In genomic region chr4:107906561-107906960, GRCm38 (mm10) we compare ENCODE assay signal across 24 mouse cellular contexts. TPM values are rescaled to one million over a fixed set of nuclear protein-coding genes. Genes with fewer than 3 reads are reported as not detected.
A peak's percentile ranks its signal among the peaks of the same experiment; 100 is the strongest.
DNase-seq lines count a peak whose midpoint lies in the region; ATAC-seq and TF ChIP-seq lines count a peak whose summit lies in the region.
"Had no signal": no experiment of that assay in that cellular context is flagged by ENCODE, and none has a peak within 500 bp of the region (broad histone marks: within the 10 kb centered on the region; RNA-seq: fewer than 3 reads in every experiment).

No protein-coding gene starts in this region.

- peaks cover 24% of the 10 kb centered on the region for H3K36me3 ChIP-seq in forebrain, embryonic 14.5 days (ENCODE audit: control insufficient read depth, insufficient read depth, low read length)
- 0 out of 2 replicates have a peak, but pooled peaks cover 5% of the 10 kb centered on the region for H3K36me3 ChIP-seq in midbrain, embryonic 11.5 days (ENCODE audit: control insufficient read depth, insufficient read depth, low read length)
- H3K36me3 ChIP-seq: forebrain, embryonic 15.5 days had no signal

- no peaks in the 10 kb centered on the region for H3K4me1 ChIP-seq in forebrain, embryonic 14.5 days (ENCODE audit: control insufficient read depth, insufficient read depth, low read length)
- no peaks in the 10 kb centered on the region for H3K4me1 ChIP-seq in midbrain, embryonic 11.5 days (ENCODE audit: control insufficient read depth, insufficient read depth, low read length)
- H3K4me1 ChIP-seq: embryonic facial prominence, embryonic 10.5 days; embryonic facial prominence, embryonic 12.5 days; forebrain, embryonic 10.5 days; forebrain, embryonic 12.5 days; forebrain, embryonic 15.5 days had no signal

- H3K4me2 ChIP-seq in forebrain, embryonic 14.5 days (ENCODE audit: low read length) = no peak overlapping the region
- no peak overlapping the region for H3K4me2 ChIP-seq in midbrain, embryonic 11.5 days
- H3K4me2 ChIP-seq: embryonic facial prominence, embryonic 12.5 days; forebrain, embryonic 12.5 days; forebrain, embryonic 15.5 days had no signal

- H3K27ac ChIP-seq in layer of hippocampus, adult 2 months = no peak overlapping the region
- H3K27ac ChIP-seq in forebrain, embryonic 14.5 days (ENCODE audit: low read depth, low read length) = no peak overlapping the region
- no peak overlapping the region for H3K27ac ChIP-seq in midbrain, embryonic 11.5 days (ENCODE audit: low read depth, low read length)
- H3K27ac ChIP-seq: embryonic facial prominence, embryonic 10.5 days; embryonic facial prominence, embryonic 12.5 days; forebrain, embryonic 10.5 days; forebrain, embryonic 12.5 days; forebrain, embryonic 15.5 days had no signal

- no peaks in the 10 kb centered on the region for H3K9me3 ChIP-seq in forebrain, embryonic 14.5 days (replicated peaks; ENCODE audit: control insufficient read depth, low read length)
- H3K9me3 ChIP-seq in midbrain, embryonic 11.5 days (ENCODE audit: control insufficient read depth, low read length) = no peaks in the 10 kb centered on the region
- H3K9me3 ChIP-seq: embryonic facial prominence, embryonic 10.5 days; embryonic facial prominence, embryonic 12.5 days; forebrain, embryonic 10.5 days; forebrain, embryonic 12.5 days; forebrain, embryonic 15.5 days; G1E had no signal

- no peak overlapping the region for H3K4me3 ChIP-seq in layer of hippocampus, adult 2 months
- H3K4me3 ChIP-seq in forebrain, embryonic 14.5 days (ENCODE audit: low read depth, low read length) = no peak overlapping the region
- no peak overlapping the region for H3K4me3 ChIP-seq in midbrain, embryonic 11.5 days (ENCODE audit: low read depth, low read length)
- H3K4me3 ChIP-seq: embryonic facial prominence, embryonic 10.5 days; embryonic facial prominence, embryonic 12.5 days; erythroblast, embryonic 14.5 days; forebrain, embryonic 10.5 days; forebrain, embryonic 12.5 days; forebrain, embryonic 15.5 days had no signal

- H3K9ac ChIP-seq in forebrain, embryonic 14.5 days (ENCODE audit: low read length) = no peak overlapping the region
- no peak overlapping the region for H3K9ac ChIP-seq in midbrain, embryonic 11.5 days (ENCODE audit: low read length)
- H3K9ac ChIP-seq: embryonic facial prominence, embryonic 12.5 days; forebrain, embryonic 12.5 days; forebrain, embryonic 15.5 days; forebrain, postnatal 0 days had no signal

- no peak for ATAC-seq in forebrain, embryonic 14.5 days
- no peak for ATAC-seq in midbrain, embryonic 11.5 days (ENCODE audit: low FRiP score)
- ATAC-seq: activated CD4-positive, CD25-positive, alpha-beta regulatory T cell, adult 4 months; forebrain, embryonic 15.5 days; forebrain, postnatal 0 days; Patski had no signal

- no peak for DNase-seq in layer of hippocampus, adult 2 months (ENCODE audit: low spot score in 2 of 2)
- DNase-seq in layer of hippocampus, adult 11-12 months (ENCODE audit: low spot score) = no peak
- DNase-seq in 416B (ENCODE audit: low read depth) (peak; percentile 55), R1 (ENCODE audit: low read depth, low spot score) (peak; percentile 53)
- no peak for DNase-seq in forebrain, embryonic 14.5 days (ENCODE audit: low spot score)
- no peak for DNase-seq in midbrain, embryonic 11.5 days (ENCODE audit: low spot score, missing footprints)
- DNase-seq: adrenal gland, adult 8-10 months; adrenal gland, postnatal 14 days; adrenal gland, postnatal 36 days; cerebellum, adult 11-12 months; cerebellum, adult 2 months; cerebellum, adult 9-10 months; cerebellum, postnatal 10 days; cerebellum, postnatal 25 days; forebrain, postnatal 0 days had no signal

- 90% methylated on average over 9 of the region's 9 CpGs for WGBS in forebrain, embryonic 14.5 days
- 94% methylated on average over 9 of the region's 9 CpGs for WGBS in midbrain, embryonic 11.5 days

- H3K27me3 ChIP-seq in forebrain, embryonic 14.5 days (replicated peaks; ENCODE audit: control insufficient read depth, insufficient read depth, low read length) = no peaks in the 10 kb centered on the region
- no peaks in the 10 kb centered on the region for H3K27me3 ChIP-seq in midbrain, embryonic 11.5 days (ENCODE audit: control insufficient read depth, insufficient read depth, low read length)
- H3K27me3 ChIP-seq: embryonic facial prominence, embryonic 12.5 days; forebrain, embryonic 12.5 days; forebrain, embryonic 15.5 days; Patski had no signal

- peak; percentile 35 for TF ChIP-seq CTCF in layer of hippocampus, adult 2 months (conservative IDR thresholded peaks at IDR 0.05)

RNA-seq across cellular contexts. Expression of gene Cpt2, which starts 16.8 kb away (rescaled TPM):
- 1 to 10 TPM; 6.6 to 8.5 TPM for total RNA-seq in layer of hippocampus, adult 2 months (2021)
- 20.3 and 21.0 TPM in 2 replicates for polyA plus RNA-seq in forebrain, embryonic 14.5 days (2014; fragmentation: Nextera tagmentation; extraction: Ambion mirVana)
- 34.2 and 35.5 TPM in 2 replicates for polyA plus RNA-seq in midbrain, embryonic 11.5 days (2014; fragmentation: Nextera tagmentation; extraction: Ambion mirVana)

RNA-seq across cellular contexts. Expression of gene 0610037L13Rik, which starts 16.9 kb away (rescaled TPM):
- 10 to 100 TPM; 69.2 to 74.3 TPM for total RNA-seq in layer of hippocampus, adult 2 months (2021)
- 116 and 127 TPM in 2 replicates for polyA plus RNA-seq in forebrain, embryonic 14.5 days (2014; fragmentation: Nextera tagmentation; extraction: Ambion mirVana)
- polyA plus RNA-seq in midbrain, embryonic 11.5 days (2014; fragmentation: Nextera tagmentation; extraction: Ambion mirVana) = 130 and 134 TPM in 2 replicates

RNA-seq across cellular contexts. Expression of gene Magoh, which starts 27.0 kb away (rescaled TPM):
- 10 to 100 TPM; 35.4 to 40.0 TPM for total RNA-seq in layer of hippocampus, adult 2 months (2021)
- polyA plus RNA-seq in forebrain, embryonic 14.5 days (2014; fragmentation: Nextera tagmentation; extraction: Ambion mirVana) = 151 and 175 TPM in 2 replicates
- polyA plus RNA-seq in midbrain, embryonic 11.5 days (2014; fragmentation: Nextera tagmentation; extraction: Ambion mirVana) = 268 and 272 TPM in 2 replicates

Comparison
In these comparisons a context has a peak if more than half of its experiments do, and no peak if none do; other contexts are left out.
1. DNase-seq: peak in 416B (single experiment) and R1 (single experiment); none in layer of hippocampus, adult 2 months (0 of 2), layer of hippocampus, adult 11-12 months (single experiment), forebrain, embryonic 14.5 days (single experiment) and midbrain, embryonic 11.5 days (single experiment).